Mouse (Mus musculus): Measurements from ENCODE around the gene Gm9972. TPM values are rescaled to one million over a fixed set of nuclear protein-coding genes. Genes with fewer than 3 reads are reported as not detected.

Gm9972 gene
- polyA plus RNA-seq (2012; ENCODE audit: low replicate concordance): not detected in 2 replicates

GRCm38 (mm10) chr11:43035446-43035845 is at the start of gene Gm9972:
Gene Gm9972, plus strand, starts transcription at chr11:43035746.

Other genes with a start within 250 kb of the Gm9972 start
- gene Atp10b, start 114.1 kb downstream of the Gm9972 start, polyA plus RNA-seq (2012; ENCODE audit: low replicate concordance): not detected in 2 replicates